Mouse (Mus musculus) R1 (cell line): ENCODE results near the gene Bcl2l12.

Source experiments
- DNase-seq: peaks from one replicate; pipeline ENCODE4 v3.0.0-alpha.2; 2018; ENCODE audit warnings: low read depth, low spot score

Bcl2l12 gene

GRCm38 (mm10) chr7:44959281-44959680 is 39.2 kb downstream of the Bcl2l12 start:
- DNase-seq = no peak

GRCm38 (mm10) chr7:44958208-44958607 is 40.3 kb downstream of the Bcl2l12 start:
- peak; percentile 66 for DNase-seq

DNA sequence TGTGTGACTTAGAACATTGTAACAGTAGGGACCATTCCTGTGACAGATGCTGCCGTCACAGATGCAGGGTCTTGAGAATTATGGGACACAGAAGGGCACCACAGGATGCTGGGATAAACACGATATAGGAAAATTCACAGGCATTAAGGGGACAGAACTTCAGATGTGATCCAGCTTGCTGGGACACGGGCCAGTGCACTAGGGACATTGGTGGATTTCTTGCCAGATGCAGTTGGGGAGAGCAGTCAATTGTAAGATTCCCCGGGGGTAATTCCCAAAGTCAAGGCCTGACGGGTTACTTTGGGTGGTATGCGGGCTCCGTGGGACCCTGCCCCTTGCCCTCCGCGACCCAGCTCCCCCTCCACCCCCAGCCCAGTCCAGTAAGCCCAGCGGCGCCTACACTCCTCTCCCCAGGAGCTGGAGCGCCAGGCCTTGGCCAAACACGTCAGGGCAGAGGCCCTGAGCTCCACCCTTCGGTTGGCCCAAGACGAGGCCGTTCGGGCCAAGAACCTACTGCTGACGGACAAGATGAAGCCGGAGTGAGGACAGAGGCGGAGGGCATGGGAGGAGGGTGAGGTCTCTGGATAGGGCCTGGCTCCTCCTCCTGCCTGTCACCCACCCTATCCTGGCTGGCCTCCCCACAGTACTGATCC is 41.2 kb downstream of the Bcl2l12 start:
- DNase-seq = no peak

GRCm38 (mm10) chr7:44956266-44956665 is 42.2 kb downstream of the Bcl2l12 start:
- DNase-seq = no peak

GRCm38 (mm10) chr7:44955628-44956027 is 42.9 kb downstream of the Bcl2l12 start:
- DNase-seq = peak; percentile 56

DNA sequence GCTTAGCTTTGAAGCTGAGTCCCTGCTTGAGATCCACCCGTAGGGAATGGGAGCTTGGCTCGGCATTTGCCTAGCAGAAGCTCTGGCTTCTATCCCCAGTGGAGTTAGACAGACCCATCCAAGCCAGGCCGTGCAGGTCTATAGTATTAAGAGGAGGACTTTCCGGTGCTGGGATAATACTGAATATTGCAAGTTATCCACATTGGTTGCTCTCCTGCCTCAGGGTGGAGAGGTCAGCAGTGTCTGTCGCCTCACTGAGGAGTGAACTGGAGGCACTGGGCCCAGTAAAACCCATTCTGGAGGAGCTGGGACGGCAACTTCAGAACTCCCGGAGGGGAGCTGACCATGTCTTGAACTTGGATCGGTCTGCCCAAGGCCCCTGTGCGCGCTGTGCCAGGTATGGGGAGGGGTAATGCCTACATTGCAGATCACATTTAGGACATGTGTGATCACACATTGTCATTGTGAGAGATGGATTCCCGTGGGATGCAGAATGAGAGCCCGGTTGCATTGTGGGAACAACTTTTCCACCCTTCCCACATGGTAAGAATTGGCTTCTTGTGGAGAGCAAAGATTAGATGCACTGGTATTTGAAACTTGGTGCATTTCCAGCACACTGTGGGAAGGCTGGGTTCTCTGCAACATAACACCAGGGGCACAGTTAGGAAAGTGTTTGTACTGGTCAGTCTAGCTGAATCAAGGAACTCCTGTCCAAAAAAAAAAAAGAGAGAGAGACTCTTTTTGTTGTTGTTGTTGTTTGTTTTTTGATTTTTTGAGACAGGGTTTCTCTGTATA is 44.2 kb downstream of the Bcl2l12 start:
- no peak for DNase-seq

- no peak for DNase-seq
These were observed 45.0 kb downstream of the Bcl2l12 start for GRCm38 (mm10) chr7:44953561-44953960.

- DNase-seq = peak; percentile 99
These were observed 45.8 kb downstream of the Bcl2l12 start for GRCm38 (mm10) chr7:44952611-44953306.

DNA sequence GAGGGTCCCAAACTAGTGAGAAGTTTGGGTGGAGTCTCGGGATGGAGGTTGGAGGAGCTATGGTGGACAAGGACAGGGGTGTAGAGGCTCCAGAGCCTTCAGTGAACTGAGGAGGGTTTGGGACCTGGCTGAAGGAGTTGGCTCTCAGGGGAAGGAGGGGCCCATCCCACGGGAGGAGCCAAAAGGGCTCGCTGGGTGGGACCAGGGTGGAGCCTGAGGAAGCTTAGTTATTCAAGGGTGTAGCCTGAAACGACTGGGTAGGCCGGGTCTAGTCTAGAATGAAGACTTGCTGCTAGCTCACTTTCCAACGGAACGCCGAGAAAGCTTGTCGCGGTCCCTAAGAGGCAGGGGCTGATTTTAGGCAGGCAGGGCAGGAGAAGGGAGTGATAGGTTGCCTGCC is 46.6 kb downstream of the Bcl2l12 start:
- DNase-seq = peak; percentile 97

GRCm38 (mm10) chr7:44949922-44950321 is 48.6 kb downstream of the Bcl2l12 start:
- DNase-seq = no peak

- no peak for DNase-seq
These were observed 55.6 kb downstream of the Bcl2l12 start, which contains the start of gene Tsks for GRCm38 (mm10) chr7:44942904-44943303. Gene Tsks (plus strand): TSS chr7:44943204.
